Mouse (Mus musculus): ENCODE measurements around the gene Wwox.

- TF ChIP-seq GATA1 (IDR thresholded peaks at IDR 0.05; ENCODE audit: borderline replicate concordance, low read length) (no peak), FLI1 (IDR thresholded peaks at IDR 0.05; ENCODE audit: low read length) (no peak)
Measured at GRCm38 (mm10) chr8:114773461-114774414, 334.3 kb downstream of the Wwox start.

Data from megakaryocyte, embryonic 14.5 days (primary cell).